Comparison of ENCODE assay signal across 14 mouse cellular contexts in genomic region chr5:77762013-77762412, GRCm38 (mm10).
"Had no signal": no experiment of that assay in that cellular context is flagged by ENCODE, and none has a peak within 500 bp of the region (broad histone marks: within the 10 kb centered on the region; RNA-seq: fewer than 3 reads in every experiment).

No protein-coding gene starts in this region.

- H3K9ac ChIP-seq: limb, embryonic 12.5 days; limb, embryonic 15.5 days; liver, embryonic 14.5 days; liver, postnatal 0 days; lung, embryonic 14.5 days; midbrain, embryonic 12.5 days; midbrain, embryonic 15.5 days; neural tube, embryonic 13.5 days had no signal

- H3K4me2 ChIP-seq: limb, embryonic 12.5 days; limb, embryonic 15.5 days; liver, embryonic 11.5 days; lung, embryonic 14.5 days; midbrain, embryonic 12.5 days; midbrain, embryonic 15.5 days; neural tube, embryonic 13.5 days had no signal

- H3K4me1 ChIP-seq: limb, embryonic 12.5 days; limb, embryonic 15.5 days; midbrain, embryonic 12.5 days; midbrain, embryonic 15.5 days had no signal

- DNase-seq: kidney, postnatal 14 days; liver, postnatal 0 days; thymus, adult 18-20 months; thymus, postnatal 36 days had no signal

- H3K27me3 ChIP-seq: limb, embryonic 12.5 days; limb, embryonic 15.5 days; midbrain, embryonic 12.5 days; midbrain, embryonic 15.5 days; neural tube, embryonic 13.5 days had no signal

- H3K27ac ChIP-seq: limb, embryonic 12.5 days; limb, embryonic 15.5 days; liver, embryonic 14.5 days; macrophage; midbrain, embryonic 12.5 days had no signal

- H3K9me3 ChIP-seq: limb, embryonic 12.5 days; limb, embryonic 15.5 days; midbrain, embryonic 12.5 days; midbrain, embryonic 15.5 days; neural tube, embryonic 13.5 days had no signal

- H3K4me3 ChIP-seq: limb, embryonic 12.5 days; limb, embryonic 15.5 days; midbrain, embryonic 12.5 days; midbrain, embryonic 15.5 days; neural tube, embryonic 13.5 days had no signal

- H3K36me3 ChIP-seq: limb, embryonic 12.5 days; limb, embryonic 15.5 days; midbrain, embryonic 12.5 days; midbrain, embryonic 15.5 days; neural tube, embryonic 13.5 days had no signal

- ATAC-seq: liver, postnatal 0 days; lung, postnatal 0 days; midbrain, embryonic 15.5 days had no signal
